Mouse (Mus musculus): Measurements from ENCODE around the gene Myh7b.

DNA sequence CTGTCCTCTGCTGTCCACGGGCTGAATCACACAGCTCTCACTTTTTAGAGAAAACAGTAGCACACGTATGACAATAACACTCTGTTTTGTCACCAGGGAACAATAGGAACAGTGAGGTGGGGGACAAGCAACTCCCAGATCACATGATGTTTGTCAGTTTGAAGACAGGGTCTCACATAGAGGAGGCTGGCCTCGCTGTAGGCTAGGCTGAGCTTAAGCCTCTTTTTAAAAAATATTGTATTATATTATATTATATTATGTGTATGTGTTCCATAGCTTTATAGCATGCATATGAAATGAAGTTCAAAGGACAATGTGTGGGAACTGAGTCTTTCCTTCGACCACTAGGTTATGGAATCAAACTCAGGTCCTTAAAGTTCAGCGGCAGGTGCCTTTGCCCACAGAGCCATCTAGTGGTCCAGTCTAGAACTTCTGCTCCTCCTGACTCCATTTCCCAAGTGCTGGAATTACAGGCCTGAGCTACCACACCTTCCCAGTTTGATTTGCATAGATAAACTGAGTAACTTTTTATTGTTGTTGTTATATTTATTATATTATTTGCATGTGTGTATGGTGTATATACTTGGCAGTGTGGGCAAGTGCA is 27.0 kb upstream of the Myh7b start:
- TF ChIP-seq CTCF (IDR thresholded peaks at IDR 0.05; ENCODE audit: insufficient read depth, low read length) (peak; percentile 90), POLR2A (IDR thresholded peaks at IDR 0.05; ENCODE audit: borderline replicate concordance, extremely low read depth, low read depth, low read length) (no peak)

Data from lung, adult 2 months (tissue).